Mouse (Mus musculus) lung, postnatal 36 days (tissue): ENCODE data around the gene Nptx2.

Source experiments
- DNase-seq: peaks from one replicate; pipeline ENCODE4 v3.0.0; 2022; ENCODE audit warnings: mixed read lengths

Nptx2 gene

GRCm38 (mm10) chr5:144591248-144591880, 45.7 kb downstream of the Nptx2 start:
- DNase-seq: no peak

GRCm38 (mm10) chr5:144594796-144595195, 49.1 kb downstream of the Nptx2 start:
- DNase-seq: no peak
